ENCODE assay signal across 28 mouse cellular contexts in genomic region chr19:29973396-29973795, GRCm38 (mm10). TPM values are rescaled to one million over a fixed set of nuclear protein-coding genes. Genes with fewer than 3 reads are reported as not detected.
DNase-seq lines count a peak whose midpoint lies in the region; TF ChIP-seq lines count a peak whose summit lies in the region.
"Had no signal": no experiment of that assay in that cellular context is flagged by ENCODE, and none has a peak within 500 bp of the region (broad histone marks: within the 10 kb centered on the region; RNA-seq: fewer than 3 reads in every experiment).

No protein-coding gene starts in this region.

- H3K4me3 ChIP-seq in left cerebral cortex, adult 2 months: no peak overlapping the region
- H3K4me3 ChIP-seq: embryonic facial prominence, embryonic 15.5 days; intestine, embryonic 15.5 days; layer of hippocampus, adult 2 months; liver, embryonic 15.5 days; lung, embryonic 15.5 days; midbrain, embryonic 15.5 days; neural tube, embryonic 13.5 days; stomach, embryonic 15.5 days had no signal

- DNase-seq in lung, postnatal 36 days: peak; percentile 25
- DNase-seq in lung, postnatal 25 days (ENCODE audit: low spot score): no peak
- peak; percentile 22 to 34 for DNase-seq in gastrocnemius, adult 8-10 months (ENCODE audit: low spot score in 2 of 2)
- DNase-seq in heart, postnatal 10 days: peak; percentile 35 to 41
- DNase-seq in skeletal muscle tissue, adult 2 months (ENCODE audit: low read depth, low spot score): peak; percentile 56
- DNase-seq in left cerebral cortex, adult 2 months (ENCODE audit: extremely low spot score in 1 of 2, low spot score in 2 of 2): no peak
- no peak for DNase-seq in ovary, adult 18-20 months (ENCODE audit: low spot score)
- DNase-seq: adrenal gland, postnatal 10 days; B cell, adult 2 months; cerebellum, adult 2 months; kidney, adult 9 months; kidney, postnatal 14 days; left cerebral cortex, postnatal 4 days; liver; right cerebral cortex, postnatal 4 days; thymus, postnatal 36 days had no signal

- no peak for TF ChIP-seq CTCF in left cerebral cortex, adult 2 months (IDR thresholded peaks at IDR 0.05)

- intact Hi-C loops in heart, postnatal 10 days (cut with DNase I): no loop called here
- intact Hi-C loops in left cerebral cortex, adult 2 months (cut with DNase I): no loop called here

- H3K27ac ChIP-seq in left cerebral cortex, adult 2 months: no peak overlapping the region
- H3K27ac ChIP-seq: embryonic facial prominence, embryonic 15.5 days; intestine, embryonic 15.5 days; layer of hippocampus, adult 2 months; liver, embryonic 15.5 days; lung, embryonic 15.5 days; macrophage; midbrain, embryonic 15.5 days; neural tube, embryonic 13.5 days; stomach, embryonic 15.5 days had no signal

RNA-seq across cellular contexts. Expression of gene Trpd52l3, which starts 30.2 kb away (rescaled TPM):
- not detected for total RNA-seq in gastrocnemius, adult 8-10 months (2022)
- total RNA-seq in heart, postnatal 10 days (2021): not detected
- not detected for total RNA-seq in left cerebral cortex, adult 2 months (2021)
- total RNA-seq: adrenal gland, postnatal 10 days; granulocyte monocyte progenitor cell, adult 5-6 weeks; hematopoietic stem cell, adult 5-6 weeks; layer of hippocampus, adult 2 months; left cerebral cortex, postnatal 4 days; MEL had no signal

RNA-seq across cellular contexts. Expression of gene Il33, which starts 48.5 kb away (rescaled TPM):
- 1 to 10 TPM; 3.3 to 6.4 (median 5.3) TPM for total RNA-seq in gastrocnemius, adult 8-10 months (2022)
- 1 to 10 TPM; 2.5 to 5.2 TPM for total RNA-seq in heart, postnatal 10 days (2021)
- total RNA-seq in left cerebral cortex, adult 2 months (2021): 10 to 100 TPM; 29.9 to 37.1 TPM
- total RNA-seq: granulocyte monocyte progenitor cell, adult 5-6 weeks; hematopoietic stem cell, adult 5-6 weeks; MEL had no signal

RNA-seq across cellular contexts. Expression of gene Uhrf2, which starts 56.9 kb away (rescaled TPM):
- total RNA-seq in gastrocnemius, adult 8-10 months (2022): 10 to 100 TPM; 10.1 to 14.6 (median 12.9) TPM
- 10 to 100 TPM; 28.0 to 28.6 TPM for total RNA-seq in heart, postnatal 10 days (2021)
- total RNA-seq in left cerebral cortex, adult 2 months (2021): 10 to 100 TPM; 50.1 to 58.7 TPM

Comparison
In these comparisons a context has a peak if more than half of its experiments do, and no peak if none do; other contexts are left out.
1. DNase-seq: peak in lung, postnatal 36 days (single experiment), gastrocnemius, adult 8-10 months (2 of 2), heart, postnatal 10 days (2 of 2) and skeletal muscle tissue, adult 2 months (single experiment); none in lung, postnatal 25 days (single experiment), left cerebral cortex, adult 2 months (0 of 2) and ovary, adult 18-20 months (single experiment).
2. RNA of gene Il33, which starts 48.5 kb away (total RNA-seq): 29.9 to 37.1 TPM in left cerebral cortex, adult 2 months; 3.3 to 6.4 TPM in gastrocnemius, adult 8-10 months and 2.5 to 5.2 TPM in heart, postnatal 10 days; every median in the first group is over 4 times any median in the second.